Mouse (Mus musculus) limb, embryonic 15.5 days (tissue): ENCODE results near the gene Tha1. TPM values are rescaled to one million over a fixed set of nuclear protein-coding genes. Genes with fewer than 3 reads are reported as not detected.
A peak's percentile ranks its signal among the peaks of the same experiment; 100 is the strongest.

Experiments used
- ATAC-seq: fragments of 200-750 bp; cut with Nextera tagmentation; 2 replicates; pipeline ENCODE4 v1.8.0; 2017; ENCODE audit warnings: low read depth, moderate TSS enrichment; ENCODE audit not compliant: insufficient number of reproducible peaks, low FRiP score, low TSS enrichment
- H3K27ac ChIP-seq: fragments of 300-500 bp; sonication (generic); 2 replicates; pipeline ENCODE4 v1.5.1; 2015; ENCODE audit warnings: moderate library complexity, mild to moderate bottlenecking, inconsistent platforms
- H3K27me3 ChIP-seq: fragments of 300-500 bp; sonication (generic); 2 replicates; pipeline ENCODE4 v1.6.1; 2015; ENCODE audit warnings: inconsistent platforms
- H3K36me3 ChIP-seq: fragments of 300-500 bp; sonication (generic); 2 replicates; pipeline ENCODE4 v1.6.1; 2015; ENCODE audit warnings: inconsistent platforms
- H3K4me1 ChIP-seq: fragments of 300-500 bp; sonication (generic); 2 replicates; pipeline ENCODE4 v1.6.1; 2015; ENCODE audit warnings: inconsistent platforms
- H3K4me2 ChIP-seq: fragments of 300-500 bp; sonication (generic); 2 replicates; pipeline ENCODE4 v1.6.1; 2015; ENCODE audit warnings: mild to moderate bottlenecking, inconsistent platforms
- H3K4me3 ChIP-seq: fragments of 300-500 bp; sonication (generic); 2 replicates; pipeline ENCODE4 v1.5.1; 2015; ENCODE audit warnings: mild to moderate bottlenecking, inconsistent platforms
- H3K9ac ChIP-seq: fragments of 300-500 bp; sonication (generic); 2 replicates; pipeline ENCODE4 v1.6.1; 2015; ENCODE audit warnings: inconsistent platforms
- H3K9me3 ChIP-seq: fragments of 300-500 bp; sonication (generic); 2 replicates; pipeline ENCODE4 v1.6.1; 2016; ENCODE audit warnings: inconsistent platforms
- WGBS: fragments of 180-500 bp; shearing (Covaris S2); methylation state at CpG from one replicate; pipeline ENCODE4 v1.1.7; 2015; 5-methylcytosine and 5-hydroxymethylcytosine counted together
- polyA plus RNA-seq: library from polyadenylated mRNA; unstranded; fragments of >200 nt; fragmentation: Nextera tagmentation; extraction: Ambion mirVana; gene quantifications from 2 replicates; pipeline ENCODE4 v1.2.1, GENCODE M21; 2015

Gene Tha1
- polyA plus RNA-seq, 1 experiment from 2014 or later: 4.1 TPM

- WGBS: 60% methylated on average over 2 of the region's 2 CpGs
- Histone ChIP-seq H3K9me3 (no peaks in the 10 kb centered on the region), H3K9ac (no peak overlapping the region), H3K27ac (peak overlapping the region; percentile 75; the same call in 1 of the 2 replicates), H3K27me3 (no peaks in the 10 kb centered on the region), H3K4me3 (no peak overlapping the region), H3K4me2 (no peak overlapping the region), H3K36me3 (no peaks in the 10 kb centered on the region), H3K4me1 (peaks cover 57% of the 10 kb centered on the region)
- ATAC-seq: no peak
These were observed 43.5 kb downstream of the Tha1 start for GRCm38 (mm10) chr11:117829671-117830215.

GRCm38 (mm10) chr11:117828888-117829604 is 44.2 kb downstream of the Tha1 start:
- no peak overlapping the region for H3K4me2 ChIP-seq
- no peaks in the 10 kb centered on the region for H3K9me3 ChIP-seq
- no peaks in the 10 kb centered on the region for H3K27me3 ChIP-seq
- H3K36me3 ChIP-seq: no peaks in the 10 kb centered on the region
- H3K27ac ChIP-seq: peak overlapping the region; percentile 75
- H3K4me3 ChIP-seq: no peak overlapping the region
- 55% methylated on average over 9 of the region's 9 CpGs for WGBS
- H3K9ac ChIP-seq: no peak overlapping the region
- H3K4me1 ChIP-seq: peaks cover 63% of the 10 kb centered on the region
- ATAC-seq: no peak

GRCm38 (mm10) chr11:117828149-117828887 is 45.0 kb downstream of the Tha1 start:
- no peak overlapping the region for H3K4me3 ChIP-seq
- no peak overlapping the region for H3K4me2 ChIP-seq
- 57% methylated on average over 18 of the region's 18 CpGs for WGBS
- H3K4me1 ChIP-seq: peaks cover 70% of the 10 kb centered on the region
- H3K36me3 ChIP-seq: no peaks in the 10 kb centered on the region; the same call in 1 of the 2 replicates
- H3K9me3 ChIP-seq: no peaks in the 10 kb centered on the region
- ATAC-seq: no peak
- peak overlapping the region; percentile 75 for H3K27ac ChIP-seq
- H3K9ac ChIP-seq: no peak overlapping the region
- no peaks in the 10 kb centered on the region for H3K27me3 ChIP-seq

GRCm38 (mm10) chr11:117827386-117827785 is 45.9 kb downstream of the Tha1 start:
- Histone ChIP-seq H3K9me3 (no peaks in the 10 kb centered on the region), H3K27me3 (no peaks in the 10 kb centered on the region), H3K27ac (0 out of 2 replicates have a peak overlapping the region, but pooled peaks have one; percentile 92), H3K4me3 (no peak overlapping the region), H3K36me3 (no peaks in the 10 kb centered on the region; the same call in 1 of the 2 replicates), H3K4me1 (peaks cover 77% of the 10 kb centered on the region), H3K4me2 (no peak overlapping the region), H3K9ac (no peak overlapping the region)
- 37% methylated on average over 3 of the region's 3 CpGs for WGBS
- no peak for ATAC-seq

GRCm38 (mm10) chr11:117826916-117827315 is 46.4 kb downstream of the Tha1 start:
- Histone ChIP-seq H3K4me1 (peaks cover 77% of the 10 kb centered on the region), H3K9ac (no peak overlapping the region), H3K4me3 (0 out of 2 replicates have a peak overlapping the region, but pooled peaks have one; percentile 57), H3K9me3 (no peaks in the 10 kb centered on the region), H3K27ac (peak overlapping the region; percentile 92), H3K4me2 (peak overlapping the region; percentile 92; the same call in 1 of the 2 replicates), H3K27me3 (no peaks in the 10 kb centered on the region), H3K36me3 (no peaks in the 10 kb centered on the region; the same call in 1 of the 2 replicates)
- 54% methylated on average over 8 of the region's 8 CpGs for WGBS
- ATAC-seq: no peak

GRCm38 (mm10) chr11:117826164-117826563 is 47.1 kb downstream of the Tha1 start:
- H3K9ac ChIP-seq: peak overlapping the region; percentile 44
- no peaks in the 10 kb centered on the region for H3K9me3 ChIP-seq
- H3K4me2 ChIP-seq: peak overlapping the region; percentile 92
- WGBS: 4% methylated on average over 5 of the region's 5 CpGs
- H3K36me3 ChIP-seq: peaks cover 7% of the 10 kb centered on the region
- peak; percentile 16; the same call in 1 of the 2 replicates for ATAC-seq
- peaks cover 76% of the 10 kb centered on the region for H3K4me1 ChIP-seq
- no peaks in the 10 kb centered on the region for H3K27me3 ChIP-seq
- peak overlapping the region; percentile 57 for H3K4me3 ChIP-seq
- H3K27ac ChIP-seq: peak overlapping the region; percentile 92

GRCm38 (mm10) chr11:117825333-117826101 is 47.8 kb downstream of the Tha1 start, which contains the start of the genes Afmid and Tk1:
TSS of gene Afmid (plus strand) at chr11:117825924.
TSS of gene Tk1 (minus strand) at chr11:117826092.
- under 1% methylated on average over 34 of the region's 34 CpGs for WGBS

GRCm38 (mm10) chr11:117824060-117824969 is 49.0 kb downstream of the Tha1 start:
- ATAC-seq: no peak
- H3K36me3 ChIP-seq: peaks cover 24% of the 10 kb centered on the region
- H3K27ac ChIP-seq: peak overlapping the region; percentile 92
- H3K4me2 ChIP-seq: peak overlapping the region; percentile 92
- no peaks in the 10 kb centered on the region for H3K9me3 ChIP-seq
- WGBS: 10% methylated on average over 23 of the region's 23 CpGs
- H3K9ac ChIP-seq: peak overlapping the region; percentile 40
- no peaks in the 10 kb centered on the region for H3K27me3 ChIP-seq
- peaks cover 73% of the 10 kb centered on the region for H3K4me1 ChIP-seq
- H3K4me3 ChIP-seq: peak overlapping the region; percentile 57

More at GRCm38 (mm10) chr11:117825333-117826101, 47.8 kb downstream of the Tha1 start, which contains the start of the genes Afmid and Tk1:
- no peaks in the 10 kb centered on the region for H3K9me3 ChIP-seq
- H3K36me3 ChIP-seq: peaks cover 12% of the 10 kb centered on the region
- H3K27ac ChIP-seq: peak within 1 kb of the TSS; percentile 92
- H3K4me1 ChIP-seq: peaks cover 72% of the 10 kb centered on the region
- peak within 1 kb of the TSS; percentile 44 for H3K9ac ChIP-seq
- H3K27me3 ChIP-seq: no peaks in the 10 kb centered on the region
- peak within 1 kb of the TSS; percentile 57 for H3K4me3 ChIP-seq
- peak; percentile 46; the same call in 1 of the 2 replicates for ATAC-seq
- H3K4me2 ChIP-seq: peak within 1 kb of the TSS; percentile 92

GRCm38 (mm10) chr11:117823411-117823810 is 49.9 kb downstream of the Tha1 start:
- Histone ChIP-seq H3K4me3 (no peak overlapping the region), H3K9me3 (no peaks in the 10 kb centered on the region), H3K4me2 (no peak overlapping the region), H3K27ac (peak overlapping the region; percentile 48; the same call in 1 of the 2 replicates), H3K9ac (no peak overlapping the region), H3K4me1 (peaks cover 65% of the 10 kb centered on the region), H3K36me3 (peaks cover 33% of the 10 kb centered on the region), H3K27me3 (no peaks in the 10 kb centered on the region)
- ATAC-seq: no peak
- 90% methylated on average over 6 of the region's 6 CpGs for WGBS

GRCm38 (mm10) chr11:117822728-117823241 is 50.5 kb downstream of the Tha1 start:
- Histone ChIP-seq H3K27ac (peak overlapping the region; percentile 48), H3K9ac (no peak overlapping the region), H3K27me3 (no peaks in the 10 kb centered on the region), H3K4me3 (no peak overlapping the region), H3K9me3 (no peaks in the 10 kb centered on the region), H3K4me2 (no peak overlapping the region), H3K4me1 (peaks cover 59% of the 10 kb centered on the region), H3K36me3 (peaks cover 39% of the 10 kb centered on the region)
- 50% methylated on average over 7 of the region's 7 CpGs for WGBS
- ATAC-seq: no peak
